Mouse (Mus musculus) left cerebral cortex, postnatal 36 days (tissue): ENCODE measurements around the gene Scn4b. TPM values are rescaled to one million over a fixed set of nuclear protein-coding genes. Genes with fewer than 3 reads are reported as not detected.

Source experiments
- DNase-seq, 2 experiments: peaks; one replicate each; pipeline ENCODE4 v3.0.0; 2021 to 2022; ENCODE audit warnings: low spot score in 2 of 2, mixed read lengths in 1 of 2
- intact Hi-C: fragments of 180-260 bp; cut with DNase I; formaldehyde crosslinking; loops from one replicate; pipeline ENCODE4 v1.15.1; 2025
- total RNA-seq, 2 experiments: library from RNA; stranded (reverse); gene quantifications; 2 replicates each; pipeline ENCODE4 v1.2.3; 2021

Gene Scn4b
- total RNA-seq = 10 to 100 TPM; 68.8 to 73.4 TPM

GRCm38 (mm10) chr9:45138191-45139032, at the start of gene Scn4b:
Scn4b (plus strand) TSS chr9:45138395.
- intact Hi-C loops = no loop called here

GRCm38 (mm10) chr9:45090811-45091210, 47.4 kb upstream of the Scn4b start:
- intact Hi-C loops = no loop called here
- no peak for DNase-seq

More at GRCm38 (mm10) chr9:45138191-45139032, at the start of gene Scn4b:
- DNase-seq = peak in 1 of 2 experiments; percentile 70

GRCm38 (mm10) chr9:45092641-45093040, 45.6 kb upstream of the Scn4b start:
- intact Hi-C loops = no loop called here
- DNase-seq = no peak

GRCm38 (mm10) chr9:45095149-45095937, 42.9 kb upstream of the Scn4b start:
- intact Hi-C loops = no loop called here
- DNase-seq = no peak

- DNase-seq = no peak
- intact Hi-C loops = no loop called here
Measured at GRCm38 (mm10) chr9:45097877-45098276, 40.3 kb upstream of the Scn4b start.

- no peak for DNase-seq
- intact Hi-C loops = no loop called here
Measured at GRCm38 (mm10) chr9:45098426-45098825, 39.8 kb upstream of the Scn4b start.

- DNase-seq = no peak
- intact Hi-C loops = no loop called here
Measured at GRCm38 (mm10) chr9:45102528-45102927, 35.7 kb upstream of the Scn4b start.

- intact Hi-C loops = no loop called here
- DNase-seq = no peak
Measured at GRCm38 (mm10) chr9:45103211-45103979, 34.8 kb upstream of the Scn4b start.

- intact Hi-C loops = no loop called here
- DNase-seq = no peak
Measured at GRCm38 (mm10) chr9:45105596-45106374, 32.4 kb upstream of the Scn4b start.

GRCm38 (mm10) chr9:45115706-45116105, 22.5 kb upstream of the Scn4b start:
- peak; percentile 76 to 78 for DNase-seq
- intact Hi-C loops = loop anchor here (5.0 kb wide), 1 partner anchor 58 kb away; the partner anchor contains the start of gene Mpzl3

GRCm38 (mm10) chr9:45116819-45117218, 21.4 kb upstream of the Scn4b start:
- intact Hi-C loops = loop anchor here (5.0 kb wide), 1 partner anchor 60 kb away; the partner anchor contains the start of gene Mpzl3
- DNase-seq = no peak

- intact Hi-C loops = loop anchor here (5.0 kb wide), 1 partner anchor 61 kb away; the partner anchor contains the start of gene Mpzl3
- peak in 1 of 2 experiments; percentile 30 for DNase-seq
Measured at GRCm38 (mm10) chr9:45117741-45118431, 20.3 kb upstream of the Scn4b start, which contains the start of gene Scn2b. Scn2b (plus strand) TSS chr9:45117782.

GRCm38 (mm10) chr9:45118552-45118951, 19.6 kb upstream of the Scn4b start:
- no peak for DNase-seq
- intact Hi-C loops = loop anchor here (5.0 kb wide), 1 partner anchor 61 kb away; the partner anchor contains the start of gene Mpzl3

GRCm38 (mm10) chr9:45119316-45119953, 18.8 kb upstream of the Scn4b start:
- no peak for DNase-seq
- intact Hi-C loops = loop anchor here (5.0 kb wide), 1 partner anchor 62 kb away; the partner anchor contains the start of gene Mpzl3

- intact Hi-C loops = loop anchor here (5.0 kb wide), 1 partner anchor 63 kb away; the partner anchor contains the start of gene Mpzl3
- DNase-seq = no peak
Measured at GRCm38 (mm10) chr9:45119954-45120530, 18.2 kb upstream of the Scn4b start.

GRCm38 (mm10) chr9:45120567-45120966, 17.6 kb upstream of the Scn4b start:
- DNase-seq = no peak
- intact Hi-C loops = no loop called here

- intact Hi-C loops = no loop called here
- DNase-seq = peak in 1 of 2 experiments; percentile 44
Measured at GRCm38 (mm10) chr9:45121001-45121400, 17.2 kb upstream of the Scn4b start.
